Mouse (Mus musculus) neural tube, embryonic 15.5 days (tissue): ENCODE results near the gene Rbfox3. TPM values are rescaled to one million over a fixed set of nuclear protein-coding genes. Genes with fewer than 3 reads are reported as not detected.
A peak's percentile ranks its signal among the peaks of the same experiment; 100 is the strongest.

Experiments
- ATAC-seq: fragments of 200-750 bp; cut with Nextera tagmentation; 2 replicates; pipeline ENCODE4 v1.8.0; 2017; ENCODE audit warnings: mild to moderate bottlenecking, moderate TSS enrichment, moderate library complexity; ENCODE audit not compliant: low FRiP score
- H3K27ac ChIP-seq: fragments of 300-500 bp; sonication (generic); replicated peaks from 2 replicates; pipeline ENCODE4 v1.5.1; 2015; ENCODE audit warnings: mild to moderate bottlenecking, inconsistent platforms
- H3K27me3 ChIP-seq: fragments of 300-500 bp; sonication (generic); replicated peaks from 2 replicates; pipeline ENCODE4 v1.6.1; 2015; ENCODE audit warnings: inconsistent platforms
- H3K36me3 ChIP-seq: fragments of 300-500 bp; sonication (generic); 2 replicates; pipeline ENCODE4 v1.6.1; 2015; ENCODE audit warnings: inconsistent platforms
- H3K4me1 ChIP-seq: fragments of 300-500 bp; sonication (generic); 2 replicates; pipeline ENCODE4 v1.6.1; 2015; ENCODE audit warnings: inconsistent platforms
- H3K4me2 ChIP-seq: fragments of 300-500 bp; sonication (generic); 2 replicates; pipeline ENCODE4 v1.6.1; 2015; ENCODE audit warnings: inconsistent platforms, mild to moderate bottlenecking, moderate library complexity
- H3K4me3 ChIP-seq: fragments of 300-500 bp; sonication (generic); replicated peaks from 2 replicates; pipeline ENCODE4 v1.5.1; 2015; ENCODE audit warnings: mild to moderate bottlenecking, inconsistent platforms
- H3K9ac ChIP-seq: fragments of 300-500 bp; sonication (generic); replicated peaks from 2 replicates; pipeline ENCODE4 v1.6.1; 2015; ENCODE audit warnings: mild to moderate bottlenecking, inconsistent platforms
- H3K9me3 ChIP-seq: fragments of 300-500 bp; sonication (generic); replicated peaks from 2 replicates; pipeline ENCODE4 v1.6.1; 2016; ENCODE audit warnings: inconsistent platforms
- WGBS: fragments of 180-500 bp; shearing (Covaris S2); methylation state at CpG from one replicate; pipeline ENCODE4 v1.1.7; 2015; ENCODE audit warnings: mixed read lengths; 5-methylcytosine and 5-hydroxymethylcytosine counted together
- polyA plus RNA-seq: library from polyadenylated mRNA; unstranded; fragments of >200 nt; fragmentation: Nextera tagmentation; extraction: Ambion mirVana; gene quantifications from 2 replicates; pipeline ENCODE4 v1.2.1, GENCODE M21; 2015

The Rbfox3 gene
- 80.9 and 99.8 TPM in 2 replicates for polyA plus RNA-seq

GRCm38 (mm10) chr11:118911307-118912070, at the start of gene Rbfox3:
Rbfox3 (minus strand) TSS chr11:118911597.
- WGBS, result 66% methylated on average over 4 of the region's 4 CpGs
- Histone ChIP-seq H3K4me2 (peak within 1 kb of the TSS; percentile 85), H3K36me3 (no peaks in the 10 kb centered on the region), H3K9me3 (no peaks in the 10 kb centered on the region), H3K4me3 (no peak within 1 kb of the TSS), H3K4me1 (peaks cover 41% of the 10 kb centered on the region), H3K9ac (no peak within 1 kb of the TSS; the same call in 1 of the 2 replicates), H3K27ac (peak within 1 kb of the TSS; percentile 99), H3K27me3 (0 out of 2 replicates have a peak, but pooled peaks cover 3% of the 10 kb centered on the region)
- no peak for ATAC-seq

- no peak for ATAC-seq
- Histone ChIP-seq H3K4me3 (no peak overlapping the region), H3K9me3 (no peaks in the 10 kb centered on the region), H3K4me1 (peaks cover 32% of the 10 kb centered on the region), H3K27ac (no peak overlapping the region), H3K27me3 (no peaks in the 10 kb centered on the region), H3K36me3 (no peaks in the 10 kb centered on the region), H3K4me2 (no peak overlapping the region), H3K9ac (no peak overlapping the region)
- 42% methylated on average over 3 of the region's 3 CpGs for WGBS
These were observed 49.3 kb upstream of the Rbfox3 start for GRCm38 (mm10) chr11:118960649-118961048.

- H3K4me2 ChIP-seq, result peak overlapping the region; percentile 13
- peaks cover 52% of the 10 kb centered on the region for H3K4me1 ChIP-seq
- no peaks in the 10 kb centered on the region for H3K9me3 ChIP-seq
- ATAC-seq, result peak; percentile 55
- peak overlapping the region; percentile 72 for H3K27ac ChIP-seq
- H3K4me3 ChIP-seq, result no peak overlapping the region
- no peak overlapping the region for H3K9ac ChIP-seq
- 34% methylated on average over 14 of the region's 14 CpGs for WGBS
- H3K36me3 ChIP-seq, result no peaks in the 10 kb centered on the region
- no peaks in the 10 kb centered on the region for H3K27me3 ChIP-seq
These were observed 45.7 kb upstream of the Rbfox3 start for GRCm38 (mm10) chr11:118957070-118957471.

DNA sequence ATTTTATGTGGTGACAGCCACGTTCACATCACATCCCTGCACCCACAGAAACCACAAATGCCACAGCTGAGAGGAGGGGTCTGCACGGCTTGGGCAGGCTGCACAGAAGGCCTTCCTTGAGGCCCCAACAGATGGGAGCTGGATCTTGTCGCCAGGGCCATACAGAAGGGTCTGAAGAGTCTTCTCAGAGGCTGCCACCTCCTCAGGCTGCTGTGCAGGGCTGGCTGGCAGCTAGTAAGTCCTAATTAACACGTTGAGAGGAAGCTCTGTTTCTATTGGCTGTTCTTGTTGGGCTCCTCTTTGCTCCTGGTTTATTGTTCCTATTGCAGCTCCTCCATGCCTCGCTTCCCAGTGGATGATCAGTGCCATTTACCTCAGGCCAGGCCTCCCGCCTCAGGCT, 43.6 kb upstream of the Rbfox3 start:
- peaks cover 46% of the 10 kb centered on the region for H3K4me1 ChIP-seq

DNA sequence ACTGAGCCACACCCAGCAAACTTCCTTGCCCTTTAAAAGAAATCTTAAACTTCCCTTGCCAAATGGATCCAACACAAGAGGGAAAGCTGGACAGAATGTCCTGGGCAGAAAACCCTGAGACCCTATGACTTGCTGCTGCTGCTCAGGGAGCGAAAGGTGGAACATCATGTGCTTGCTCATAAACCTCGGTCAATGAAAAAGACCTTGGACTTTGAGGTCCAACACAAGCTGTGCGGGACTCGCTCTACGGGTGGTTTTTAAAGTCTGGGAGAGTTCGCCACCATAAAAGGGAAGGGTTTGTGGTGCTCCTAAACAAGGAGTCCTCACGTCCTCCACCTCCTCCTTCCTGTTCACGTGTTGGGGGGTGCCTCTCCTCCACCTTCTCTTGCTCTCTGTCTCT, 34.5 kb upstream of the Rbfox3 start:
- Histone ChIP-seq H3K9ac (no peak overlapping the region), H3K27me3 (no peaks in the 10 kb centered on the region), H3K27ac (no peak overlapping the region), H3K36me3 (no peaks in the 10 kb centered on the region), H3K9me3 (no peaks in the 10 kb centered on the region), H3K4me3 (no peak overlapping the region), H3K4me2 (no peak overlapping the region), H3K4me1 (peaks cover 13% of the 10 kb centered on the region)
- WGBS, result 88% methylated on average over 8 of the region's 8 CpGs
- ATAC-seq, result no peak

More for the DNA sequence above, 43.6 kb upstream of the Rbfox3 start:
- H3K27ac ChIP-seq, result peak overlapping the region; percentile 33; the same call in 1 of the 2 replicates
- H3K9ac ChIP-seq, result no peak overlapping the region
- no peaks in the 10 kb centered on the region for H3K27me3 ChIP-seq
- H3K36me3 ChIP-seq, result no peaks in the 10 kb centered on the region
- no peak for ATAC-seq
- no peaks in the 10 kb centered on the region for H3K9me3 ChIP-seq
- no peak overlapping the region for H3K4me2 ChIP-seq
- H3K4me3 ChIP-seq, result no peak overlapping the region
- 35% methylated on average over 6 of the region's 6 CpGs for WGBS

GRCm38 (mm10) chr11:118941268-118941667, 29.9 kb upstream of the Rbfox3 start:
- no peak for ATAC-seq
- no peak overlapping the region for H3K9ac ChIP-seq
- H3K9me3 ChIP-seq, result no peaks in the 10 kb centered on the region
- H3K4me1 ChIP-seq, result 0 out of 2 replicates have a peak, but pooled peaks cover 3% of the 10 kb centered on the region
- no peaks in the 10 kb centered on the region for H3K36me3 ChIP-seq
- H3K4me3 ChIP-seq, result no peak overlapping the region
- no peak overlapping the region for H3K27ac ChIP-seq
- no peak overlapping the region for H3K4me2 ChIP-seq
- WGBS, result 50% methylated on average over 5 of the region's 5 CpGs
- no peaks in the 10 kb centered on the region for H3K27me3 ChIP-seq

- no peak overlapping the region for H3K4me2 ChIP-seq
- no peak overlapping the region for H3K4me3 ChIP-seq
- ATAC-seq, result no peak
- 51% methylated on average over 11 of the region's 11 CpGs for WGBS
- no peaks in the 10 kb centered on the region for H3K36me3 ChIP-seq
- H3K27me3 ChIP-seq, result no peaks in the 10 kb centered on the region
- no peak overlapping the region for H3K27ac ChIP-seq
- no peak overlapping the region for H3K9ac ChIP-seq
- no peaks in the 10 kb centered on the region for H3K9me3 ChIP-seq
- H3K4me1 ChIP-seq, result 0 out of 2 replicates have a peak, but pooled peaks cover 2% of the 10 kb centered on the region
These were observed 29.1 kb upstream of the Rbfox3 start for GRCm38 (mm10) chr11:118940539-118940938.

GRCm38 (mm10) chr11:118939731-118940130, 28.3 kb upstream of the Rbfox3 start:
- Histone ChIP-seq H3K4me3 (no peak overlapping the region), H3K27me3 (no peaks in the 10 kb centered on the region), H3K4me2 (no peak overlapping the region), H3K4me1 (no peaks in the 10 kb centered on the region), H3K27ac (no peak overlapping the region), H3K9me3 (no peaks in the 10 kb centered on the region), H3K9ac (no peak overlapping the region), H3K36me3 (no peaks in the 10 kb centered on the region)
- ATAC-seq, result no peak
- 85% methylated on average over 4 of the region's 4 CpGs for WGBS

DNA sequence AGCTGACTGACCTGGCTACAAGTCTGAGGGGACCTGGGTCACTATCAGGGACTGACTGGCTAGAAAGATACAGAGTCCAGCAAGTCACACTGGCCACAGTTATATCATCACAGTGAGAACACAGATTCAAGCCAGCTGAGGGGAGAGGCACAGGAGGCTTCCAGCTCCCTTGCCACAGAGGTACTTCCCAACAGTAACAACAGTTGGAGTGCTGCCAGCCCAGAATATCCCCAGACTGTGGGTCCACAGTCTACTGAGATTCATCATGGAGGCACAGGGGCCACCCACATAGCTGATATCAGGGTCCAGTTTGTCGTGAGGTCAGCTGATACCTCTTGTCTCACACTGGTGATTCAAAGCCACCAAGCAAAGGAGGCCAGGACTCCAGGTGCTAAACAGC, 23.5 kb upstream of the Rbfox3 start:
- no peaks in the 10 kb centered on the region for H3K4me1 ChIP-seq
- H3K9ac ChIP-seq, result no peak overlapping the region
- H3K9me3 ChIP-seq, result 0 out of 2 replicates have a peak, but pooled peaks cover under 1% of the 10 kb centered on the region
- H3K4me2 ChIP-seq, result no peak overlapping the region
- no peaks in the 10 kb centered on the region for H3K27me3 ChIP-seq
- no peak for ATAC-seq
- no peak overlapping the region for H3K27ac ChIP-seq
- WGBS, result 65% methylated on average over 1 of the region's 1 CpGs
- H3K36me3 ChIP-seq, result no peaks in the 10 kb centered on the region
- no peak overlapping the region for H3K4me3 ChIP-seq

GRCm38 (mm10) chr11:118927081-118927480, 15.7 kb upstream of the Rbfox3 start:
- Histone ChIP-seq H3K4me2 (no peak overlapping the region), H3K27ac (no peak overlapping the region), H3K9me3 (peaks cover 3% of the 10 kb centered on the region; the same call in 1 of the 2 replicates), H3K9ac (no peak overlapping the region), H3K4me1 (no peaks in the 10 kb centered on the region), H3K27me3 (no peaks in the 10 kb centered on the region), H3K36me3 (no peaks in the 10 kb centered on the region), H3K4me3 (no peak overlapping the region)
- ATAC-seq, result no peak
- WGBS, result 21% methylated on average over 5 of the region's 5 CpGs

- Histone ChIP-seq H3K9me3 (no peaks in the 10 kb centered on the region), H3K4me1 (peaks cover 12% of the 10 kb centered on the region), H3K27ac (no peak overlapping the region), H3K4me3 (no peak overlapping the region), H3K9ac (no peak overlapping the region), H3K4me2 (no peak overlapping the region), H3K36me3 (no peaks in the 10 kb centered on the region), H3K27me3 (no peaks in the 10 kb centered on the region)
- WGBS, result 89% methylated on average over 6 of the region's 6 CpGs
- ATAC-seq, result no peak
These were observed 10.5 kb upstream of the Rbfox3 start for GRCm38 (mm10) chr11:118921852-118922251.

- Histone ChIP-seq H3K27ac (peak overlapping the region; percentile 81), H3K9ac (no peak overlapping the region; the same call in 1 of the 2 replicates), H3K4me1 (peaks cover 22% of the 10 kb centered on the region), H3K4me3 (no peak overlapping the region), H3K36me3 (no peaks in the 10 kb centered on the region), H3K27me3 (no peaks in the 10 kb centered on the region), H3K9me3 (no peaks in the 10 kb centered on the region), H3K4me2 (peak overlapping the region; percentile 28)
- 7% methylated on average over 15 of the region's 15 CpGs for WGBS
- peak; percentile 47; the same call in 1 of the 2 replicates for ATAC-seq
These were observed 5.1 kb upstream of the Rbfox3 start for GRCm38 (mm10) chr11:118916423-118917030.
